Mouse (Mus musculus): Measurements from ENCODE around the gene Tmem189.

GRCm38 (mm10) chr2:167712872-167713821, 23.5 kb upstream of the Tmem189 start:
- peak; percentile 80 for TF ChIP-seq CTCF (IDR thresholded peaks at IDR 0.05)
- peak; percentile 97 for TF ChIP-seq EP300 (IDR thresholded peaks at IDR 0.05)
